21 mouse cellular contexts compared by ENCODE assay signal in the genomic region with DNA sequence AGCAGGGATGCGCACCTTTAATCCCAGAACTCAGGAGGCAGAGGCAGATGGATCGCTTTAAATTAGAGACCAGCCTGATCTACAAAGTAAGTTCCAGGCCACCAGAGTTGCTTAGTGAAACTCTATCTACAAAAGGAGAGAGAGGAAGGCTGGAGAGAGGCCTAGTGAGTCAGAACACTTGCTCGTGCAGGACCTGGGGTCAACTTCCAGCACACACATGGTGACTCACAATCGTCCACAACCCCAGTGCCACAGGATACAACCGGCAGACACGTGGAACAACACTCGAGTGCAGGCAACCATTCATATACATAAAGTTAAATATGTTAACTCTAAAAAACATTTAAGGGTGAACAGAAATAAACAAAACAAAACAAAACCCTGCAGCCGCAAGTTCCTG. TPM values are rescaled to one million over a fixed set of nuclear protein-coding genes. Genes with fewer than 3 reads are reported as not detected.
A peak's percentile ranks its signal among the peaks of the same experiment; 100 is the strongest.
DNase-seq lines count a peak whose midpoint lies in the region; TF ChIP-seq lines count a peak whose summit lies in the region.
"Had no signal": no experiment of that assay in that cellular context is flagged by ENCODE, and none has a peak within 500 bp of the region (broad histone marks: within the 10 kb centered on the region; RNA-seq: fewer than 3 reads in every experiment).

No protein-coding gene starts in this region.

- H3K4me3 ChIP-seq in C2C12 (ENCODE audit: insufficient read depth, poor library complexity, severe bottlenecking), result no peak overlapping the region
- H3K4me3 ChIP-seq: embryonic facial prominence, embryonic 12.5 days; forebrain, embryonic 12.5 days; heart, adult 2 months; heart, embryonic 12.5 days; hindbrain, embryonic 10.5 days; intestine, embryonic 15.5 days had no signal

- peaks cover 70% of the 10 kb centered on the region for H3K36me3 ChIP-seq in C2C12 (ENCODE audit: control insufficient read depth, insufficient read depth)

- peak; percentile 75 for DNase-seq in adrenal gland, adult 2 months
- no peak for DNase-seq in adrenal gland, postnatal 10 days
- DNase-seq in 3134 (ENCODE audit: extremely low read depth, insufficient read length, low spot score), result peak; percentile 65
- DNase-seq in adrenal gland, postnatal 36 days, result peak; percentile 65
- no peak for DNase-seq in B cell, adult 2 months
- DNase-seq in neural tube, embryonic 10.5 days (ENCODE audit: extremely low spot score, low spot score), result no peak
- no peak for DNase-seq in layer of hippocampus, postnatal 10 days (ENCODE audit: low spot score in 2 of 2)
- DNase-seq: cerebellum, adult 11-12 months; cerebellum, adult 9-10 months; cerebellum, postnatal 25 days; gastrocnemius, postnatal 10 days; heart, adult 2 months; kidney, adult 8-10 months had no signal

- peaks cover 22% of the 10 kb centered on the region for H3K79me3 ChIP-seq in C2C12 (ENCODE audit: low read depth)

- peaks cover 38% of the 10 kb centered on the region for H3K79me2 ChIP-seq in C2C12 (ENCODE audit: control insufficient read depth, insufficient read depth)

- no peaks in the 10 kb centered on the region for H3K27me3 ChIP-seq in C2C12 (ENCODE audit: control insufficient read depth, insufficient read depth, insufficient read length)
- H3K27me3 ChIP-seq: CH12.LX; embryonic facial prominence, embryonic 12.5 days; forebrain, embryonic 12.5 days; heart, embryonic 12.5 days; intestine, embryonic 15.5 days had no signal

- H3ac ChIP-seq in C2C12 (ENCODE audit: control insufficient read depth, insufficient read length, low read depth), result no peak overlapping the region

- no peak for TF ChIP-seq CTCF in C2C12 (IDR thresholded peaks at IDR 0.05; ENCODE audit: control insufficient read depth, insufficient read depth, insufficient read length)

TF ChIP-seq in C2C12, 6 proteins besides CTCF, POLR2A, EP300 and RAD21:
- TF ChIP-seq FOSL1 (IDR thresholded peaks at IDR 0.05; ENCODE audit: insufficient read depth, low read length, poor library complexity, severe bottlenecking) (peak; percentile 66), MAX (IDR thresholded peaks at IDR 0.05) (peak; percentile 91), MYOG (IDR thresholded peaks at IDR 0.05; ENCODE audit: control insufficient read depth, extremely low read depth, insufficient read length) (no peak), CEBPB (IDR thresholded peaks at IDR 0.05; ENCODE audit: low read depth) (no peak), USF1 (IDR thresholded peaks at IDR 0.05; ENCODE audit: low read depth) (peak; percentile 18), MYOD1 (IDR thresholded peaks at IDR 0.05; ENCODE audit: control insufficient read depth, insufficient read length, low read depth) (peak; percentile 22)

RNA-seq across cellular contexts. Expression of a gene that starts 5.8 kb away (rescaled TPM):
- total RNA-seq in adrenal gland, adult 2 months (2021), result 100 to 1,000 TPM; 103 to 107 TPM
- polyA plus RNA-seq in adrenal gland, adult 2 months (2012; rRNA removed), result 328 and 381 TPM in 2 replicates
- 100 to 1,000 TPM in 1 of 2 experiments, 10 to 100 TPM in 1; 92.9 to 124 TPM for total RNA-seq in adrenal gland, postnatal 10 days (2021)
- 65.3 TPM for polyA plus RNA-seq in C2C12 (2012; fragmentation: generic; extraction: Trizol)
- 10 to 100 TPM; 85.1 to 94.5 TPM for total RNA-seq in adrenal gland, postnatal 36 days (2021)
- 100 to 1,000 TPM; 101 to 102 TPM for total RNA-seq in layer of hippocampus, postnatal 10 days (2021)

RNA-seq across cellular contexts. Expression of a gene that starts 17.2 kb away (rescaled TPM):
- 10 to 100 TPM in 1 of 2 experiments, 1 to 10 TPM in 1; 2.8 to 23.9 TPM for total RNA-seq in adrenal gland, adult 2 months (2021)
- polyA plus RNA-seq in adrenal gland, adult 2 months (2012; rRNA removed), result 5.8 and 6.9 TPM in 2 replicates
- total RNA-seq in adrenal gland, postnatal 10 days (2021), result 1 to 10 TPM; 4.6 to 6.8 TPM
- polyA plus RNA-seq in C2C12 (2012; fragmentation: generic; extraction: Trizol), result 27.6 TPM
- 10 to 100 TPM in 1 of 2 experiments, 1 to 10 TPM in 1; 4.6 to 19.9 TPM for total RNA-seq in adrenal gland, postnatal 36 days (2021)
- under 1 TPM; 0.30 to 0.58 TPM for total RNA-seq in layer of hippocampus, postnatal 10 days (2021)

RNA-seq across cellular contexts. Expression of a gene that starts 33.0 kb away (rescaled TPM):
- total RNA-seq in adrenal gland, adult 2 months (2021), result 100 to 1,000 TPM; 121 to 162 TPM
- polyA plus RNA-seq in adrenal gland, adult 2 months (2012; rRNA removed), result 63.3 and 69.8 TPM in 2 replicates
- total RNA-seq in adrenal gland, postnatal 10 days (2021), result 100 to 1,000 TPM; 134 to 144 TPM
- 32.7 TPM for polyA plus RNA-seq in C2C12 (2012; fragmentation: generic; extraction: Trizol)
- total RNA-seq in adrenal gland, postnatal 36 days (2021), result 100 to 1,000 TPM; 125 to 135 TPM
- total RNA-seq in layer of hippocampus, postnatal 10 days (2021), result 10 to 100 TPM; 47.6 to 52.3 TPM

RNA-seq across cellular contexts. Expression of a gene that starts 49.8 kb away (rescaled TPM):
- total RNA-seq in adrenal gland, adult 2 months (2021), result 1 to 10 TPM; 3.9 to 5.0 TPM
- 7.4 and 8.4 TPM in 2 replicates for polyA plus RNA-seq in adrenal gland, adult 2 months (2012; rRNA removed)
- 1 to 10 TPM; 1.8 to 2.8 TPM for total RNA-seq in adrenal gland, postnatal 10 days (2021)
- polyA plus RNA-seq in C2C12 (2012; fragmentation: generic; extraction: Trizol), result not detected
- total RNA-seq in adrenal gland, postnatal 36 days (2021), result 1 to 10 TPM; 2.3 to 2.5 TPM
- total RNA-seq in layer of hippocampus, postnatal 10 days (2021), result 10 to 100 TPM; 35.3 to 35.4 TPM
- total RNA-seq: CH12.LX; heart, adult 2 months; heart, postnatal 25 days had no signal

Comparison
In these comparisons a context has a peak if more than half of its experiments do, and no peak if none do; other contexts are left out.
1. DNase-seq: peak in adrenal gland, adult 2 months (single experiment), 3134 (single experiment) and adrenal gland, postnatal 36 days (2 of 2); none in adrenal gland, postnatal 10 days (single experiment), B cell, adult 2 months (0 of 2), neural tube, embryonic 10.5 days (single experiment) and layer of hippocampus, postnatal 10 days (0 of 2).